Mouse (Mus musculus): Measurements from ENCODE around the gene Robo4. TPM values are rescaled to one million over a fixed set of nuclear protein-coding genes. Genes with fewer than 3 reads are reported as not detected.
A peak's percentile ranks its signal among the peaks of the same experiment; 100 is the strongest.

The Robo4 gene
- polyA plus RNA-seq, 1 experiment: not detected

DNA sequence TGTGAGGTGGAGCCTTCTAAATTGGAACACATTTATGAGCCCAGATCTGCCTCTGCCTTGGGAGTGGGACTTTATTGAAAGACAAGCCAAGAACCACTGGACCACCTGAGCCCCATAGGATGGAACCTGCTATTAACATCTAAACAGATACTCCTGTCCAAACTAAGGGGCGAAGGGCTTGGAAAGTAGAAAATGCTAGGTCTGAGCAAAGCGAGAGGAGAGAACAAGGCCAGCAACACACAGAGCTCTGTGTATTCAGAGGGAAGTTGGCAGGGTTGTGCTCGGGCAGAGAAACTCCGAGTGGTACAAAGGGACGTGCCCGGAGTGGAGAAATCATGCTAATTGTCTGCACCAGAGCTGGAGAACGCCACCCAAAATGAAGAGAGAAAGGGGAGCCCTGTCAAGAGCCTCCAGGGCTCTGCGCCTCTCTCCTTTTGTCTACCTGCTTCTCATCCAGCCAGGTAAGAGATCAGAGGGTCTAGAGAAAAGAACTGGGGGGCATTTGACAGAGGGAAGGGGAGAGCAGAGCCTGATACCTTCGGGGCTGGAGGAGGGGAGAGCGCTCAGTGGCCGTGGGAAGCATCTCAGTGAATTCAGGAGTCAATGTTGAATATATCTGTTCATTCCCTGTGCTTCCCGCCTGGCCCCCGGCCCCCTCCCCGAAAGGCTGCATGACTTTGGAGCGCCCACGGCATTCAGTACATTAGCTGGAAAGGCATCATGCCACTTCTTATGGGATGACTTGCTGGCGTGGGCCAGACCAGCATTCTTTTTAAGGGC, 34.2 kb upstream of the Robo4 start, which contains the start of gene Hepacam:
Gene Hepacam (plus strand): TSS at position 51 of the 780 bp plus-strand sequence.
- H3K4me3 ChIP-seq (ENCODE audit: insufficient read depth, low read length): no peak within 1 kb of the TSS
- no peak for TF ChIP-seq CTCF (IDR thresholded peaks at IDR 0.05; ENCODE audit: borderline replicate concordance, insufficient read depth, low read length)
- TF ChIP-seq POLR2A (IDR thresholded peaks at IDR 0.05; ENCODE audit: low read depth, low read length): no peak
- H3K27ac ChIP-seq (ENCODE audit: insufficient read depth, low read length): no peak within 1 kb of the TSS
- H3K4me1 ChIP-seq (ENCODE audit: control insufficient read depth, insufficient read depth, low read length): peaks cover 2% of the 10 kb centered on the region; the same call in 1 of the 2 replicates

DNA sequence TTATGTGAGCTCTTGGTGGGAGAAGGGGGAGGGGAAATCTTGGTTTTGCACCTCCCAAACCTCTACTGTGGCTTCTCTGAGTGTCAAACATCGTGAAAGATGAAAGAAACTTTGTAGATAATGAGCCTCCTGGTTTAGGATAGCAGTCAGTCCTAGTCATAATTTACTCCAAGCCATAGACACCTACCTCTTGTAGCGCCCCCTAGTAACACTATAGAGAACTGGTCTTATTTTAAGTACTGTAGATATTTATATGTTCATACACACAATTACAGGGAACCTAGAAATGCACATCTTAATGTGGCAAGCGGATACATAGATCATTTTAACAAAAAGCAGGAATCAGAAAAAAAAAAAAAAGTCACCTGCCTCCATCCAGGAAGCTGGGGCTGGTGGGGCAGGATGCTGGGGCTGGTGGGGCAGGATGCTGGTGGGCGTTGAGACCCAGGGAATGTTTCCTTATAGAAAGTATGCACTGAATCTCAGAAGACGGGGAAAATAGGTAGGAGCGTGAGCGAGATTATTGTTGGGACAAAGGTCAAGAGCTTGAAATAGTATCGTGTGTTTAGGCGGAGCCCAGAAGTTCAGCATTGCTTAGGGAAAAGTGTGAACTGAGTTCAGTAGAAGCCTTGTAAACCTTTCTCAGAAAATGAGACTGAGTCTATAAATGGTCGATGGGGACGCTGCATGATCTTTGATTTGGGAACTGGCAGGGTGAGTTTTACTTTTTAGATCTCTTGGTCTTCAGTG, 33.4 kb upstream of the Robo4 start:
- Histone ChIP-seq H3K4me1 (ENCODE audit: control insufficient read depth, insufficient read depth, low read length) (peaks cover 2% of the 10 kb centered on the region; the same call in 1 of the 2 replicates), H3K27ac (ENCODE audit: insufficient read depth, low read length) (no peak overlapping the region), H3K4me3 (ENCODE audit: insufficient read depth, low read length) (no peak overlapping the region)
- TF ChIP-seq CTCF (IDR thresholded peaks at IDR 0.05; ENCODE audit: borderline replicate concordance, insufficient read depth, low read length): no peak

DNA sequence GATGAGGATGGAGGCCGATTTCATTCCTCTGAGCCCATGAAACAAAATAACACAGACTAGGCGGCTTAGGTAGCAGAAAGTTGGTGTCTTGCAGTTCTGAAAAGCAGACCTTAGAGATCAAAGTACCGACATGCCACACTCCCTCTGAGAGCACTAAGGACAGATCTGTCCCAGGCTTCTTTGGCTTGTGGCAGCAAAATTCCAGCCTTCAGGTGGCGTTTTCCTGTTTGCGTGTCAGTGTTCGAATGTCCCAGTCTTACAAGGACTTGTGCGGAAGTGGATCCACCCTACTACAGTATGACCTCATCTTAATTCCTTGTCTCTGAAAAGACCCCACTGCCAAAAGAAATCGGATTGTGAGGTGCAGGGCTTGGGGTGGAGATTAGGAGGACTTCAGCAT, 32.8 kb upstream of the Robo4 start:
- Histone ChIP-seq H3K4me3 (ENCODE audit: insufficient read depth, low read length) (no peak overlapping the region), H3K4me1 (ENCODE audit: control insufficient read depth, insufficient read depth, low read length) (peaks cover 2% of the 10 kb centered on the region; the same call in 1 of the 2 replicates), H3K27ac (ENCODE audit: insufficient read depth, low read length) (no peak overlapping the region)
- no peak for TF ChIP-seq CTCF (IDR thresholded peaks at IDR 0.05; ENCODE audit: borderline replicate concordance, insufficient read depth, low read length)
- no peak for TF ChIP-seq POLR2A (IDR thresholded peaks at IDR 0.05; ENCODE audit: low read depth, low read length)

- Histone ChIP-seq H3K4me3 (ENCODE audit: insufficient read depth, low read length) (no peak overlapping the region), H3K4me1 (ENCODE audit: control insufficient read depth, insufficient read depth, low read length) (no peaks in the 10 kb centered on the region), H3K27ac (ENCODE audit: insufficient read depth, low read length) (no peak overlapping the region)
- TF ChIP-seq POLR2A (IDR thresholded peaks at IDR 0.05; ENCODE audit: low read depth, low read length) (no peak), CTCF (IDR thresholded peaks at IDR 0.05; ENCODE audit: borderline replicate concordance, insufficient read depth, low read length) (no peak)
These were observed 30.4 kb upstream of the Robo4 start for GRCm38 (mm10) chr9:37371232-37371801.

DNA sequence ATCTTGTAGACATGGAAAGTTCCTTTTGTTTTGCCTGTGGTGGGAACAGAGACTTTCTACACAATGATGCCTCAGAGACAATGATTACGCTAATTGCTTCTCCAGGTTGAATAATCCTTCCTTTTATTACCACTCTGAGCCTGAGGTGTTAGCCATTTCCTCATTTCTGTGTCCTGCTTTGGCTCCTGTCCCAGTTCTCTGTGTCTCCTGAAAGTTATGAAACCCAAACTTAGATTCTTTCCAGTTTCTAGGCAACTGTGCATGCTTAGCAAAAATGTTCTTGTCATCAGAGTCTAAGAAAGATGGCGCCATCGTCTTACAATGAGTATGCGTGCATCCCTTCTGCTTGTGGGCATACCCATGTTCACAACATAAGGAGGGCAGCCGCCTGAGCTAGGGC, 26.0 kb upstream of the Robo4 start:
- H3K4me3 ChIP-seq (ENCODE audit: insufficient read depth, low read length): no peak overlapping the region
- TF ChIP-seq CTCF (IDR thresholded peaks at IDR 0.05; ENCODE audit: borderline replicate concordance, insufficient read depth, low read length) (no peak), POLR2A (IDR thresholded peaks at IDR 0.05; ENCODE audit: low read depth, low read length) (no peak)

DNA sequence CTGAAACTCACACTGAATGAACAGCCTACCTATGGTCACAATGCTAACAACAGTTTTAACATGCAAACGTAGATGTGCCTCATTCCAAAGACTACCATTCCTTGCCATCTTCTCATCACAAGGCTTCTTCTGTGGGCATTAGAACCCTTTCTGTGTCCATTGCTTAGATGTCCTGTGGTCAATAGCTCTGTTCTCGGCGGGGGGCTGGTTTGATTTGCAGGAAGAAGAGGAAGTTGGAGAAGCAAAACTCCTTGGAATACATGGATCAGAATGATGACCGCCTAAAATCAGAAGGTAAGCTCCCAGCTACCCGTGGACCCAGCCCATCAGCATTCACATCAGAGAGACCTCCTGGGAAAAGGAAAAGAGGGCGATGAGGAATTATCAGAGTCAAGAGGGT, 18.5 kb upstream of the Robo4 start:
- H3K4me3 ChIP-seq (ENCODE audit: insufficient read depth, low read length): no peak overlapping the region
- TF ChIP-seq POLR2A (IDR thresholded peaks at IDR 0.05; ENCODE audit: low read depth, low read length) (no peak), CTCF (IDR thresholded peaks at IDR 0.05; ENCODE audit: borderline replicate concordance, insufficient read depth, low read length) (no peak)
- H3K27ac ChIP-seq (ENCODE audit: insufficient read depth, low read length): no peak overlapping the region

More for the DNA sequence above, 26.0 kb upstream of the Robo4 start:
- no peak overlapping the region for H3K27ac ChIP-seq (ENCODE audit: insufficient read depth, low read length)
- no peaks in the 10 kb centered on the region for H3K4me1 ChIP-seq (ENCODE audit: control insufficient read depth, insufficient read depth, low read length)

DNA sequence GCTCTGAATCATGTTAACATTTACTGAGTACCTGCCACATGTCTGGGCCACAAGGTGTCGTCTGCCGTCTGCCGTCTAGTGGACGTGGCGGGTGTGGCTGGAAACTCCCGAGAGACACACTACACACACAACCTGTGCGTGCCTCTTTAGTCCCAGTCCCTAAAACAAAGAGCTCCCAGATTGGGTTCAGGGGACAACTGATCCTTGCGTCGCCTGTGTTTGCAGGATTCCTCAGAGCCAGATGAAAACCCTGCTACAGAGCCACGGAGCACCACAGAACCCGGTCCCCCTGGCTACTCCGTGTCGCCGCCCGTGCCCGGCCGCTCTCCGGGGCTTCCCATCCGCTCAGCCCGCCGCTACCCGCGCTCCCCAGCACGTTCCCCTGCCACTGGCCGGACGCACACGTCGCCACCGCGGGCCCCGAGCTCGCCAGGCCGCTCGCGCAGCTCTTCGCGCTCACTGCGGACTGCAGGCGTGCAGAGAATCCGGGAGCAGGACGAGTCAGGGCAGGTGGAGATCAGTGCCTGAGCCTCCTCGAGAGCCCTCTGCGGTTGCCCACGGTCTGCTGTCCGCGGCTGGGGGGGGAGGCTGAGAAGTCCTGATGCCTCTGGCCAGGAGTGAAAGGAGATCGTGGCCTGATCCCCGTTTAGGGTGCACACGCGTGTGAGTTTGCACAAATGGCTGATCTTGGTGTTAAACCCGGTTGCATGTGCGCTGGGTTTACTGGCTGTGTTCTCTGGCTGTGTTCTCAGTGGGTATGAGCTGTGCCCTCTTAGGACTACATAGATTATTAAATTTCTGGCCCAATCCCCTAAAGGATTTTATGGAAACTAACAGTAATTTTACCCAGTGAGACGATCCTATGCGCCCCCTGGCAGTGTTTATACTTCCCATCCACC, 17.2 kb upstream of the Robo4 start:
- H3K27ac ChIP-seq (ENCODE audit: insufficient read depth, low read length): no peak overlapping the region
- H3K4me1 ChIP-seq (ENCODE audit: control insufficient read depth, insufficient read depth, low read length): no peaks in the 10 kb centered on the region
- TF ChIP-seq POLR2A (IDR thresholded peaks at IDR 0.05; ENCODE audit: low read depth, low read length) (no peak), CTCF (IDR thresholded peaks at IDR 0.05; ENCODE audit: borderline replicate concordance, insufficient read depth, low read length) (no peak)
- H3K4me3 ChIP-seq (ENCODE audit: insufficient read depth, low read length): peak overlapping the region; percentile 17

More for the DNA sequence above, 18.5 kb upstream of the Robo4 start:
- no peaks in the 10 kb centered on the region for H3K4me1 ChIP-seq (ENCODE audit: control insufficient read depth, insufficient read depth, low read length)

- Histone ChIP-seq H3K4me1 (ENCODE audit: control insufficient read depth, insufficient read depth, low read length) (no peaks in the 10 kb centered on the region), H3K27ac (ENCODE audit: insufficient read depth, low read length) (no peak overlapping the region), H3K4me3 (ENCODE audit: insufficient read depth, low read length) (no peak overlapping the region)
- TF ChIP-seq POLR2A (IDR thresholded peaks at IDR 0.05; ENCODE audit: low read depth, low read length) (no peak), CTCF (IDR thresholded peaks at IDR 0.05; ENCODE audit: borderline replicate concordance, insufficient read depth, low read length) (no peak)
These were observed 10.8 kb upstream of the Robo4 start for GRCm38 (mm10) chr9:37390891-37391290.

DNA sequence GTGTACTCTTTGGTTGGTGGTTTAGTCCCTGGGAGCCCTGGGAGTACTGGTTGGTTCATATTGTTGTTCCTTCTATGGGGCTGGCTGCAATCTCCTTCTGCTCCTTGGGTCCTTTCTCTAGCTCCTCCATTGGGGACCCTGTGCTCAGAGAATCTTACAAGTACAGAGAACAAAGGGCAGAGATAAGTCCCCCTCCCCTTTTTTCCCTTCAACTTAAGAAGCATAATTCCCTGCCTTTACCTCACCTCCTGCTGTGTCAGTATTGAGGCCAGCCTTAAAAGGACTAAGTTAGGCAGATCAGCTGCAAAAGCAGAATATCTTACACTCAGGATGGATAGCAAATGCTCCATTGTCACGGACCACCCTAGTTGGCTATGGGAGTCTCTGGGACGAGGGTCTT, 9.6 kb upstream of the Robo4 start:
- no peak for TF ChIP-seq POLR2A (IDR thresholded peaks at IDR 0.05; ENCODE audit: low read depth, low read length)
- no peak for TF ChIP-seq CTCF (IDR thresholded peaks at IDR 0.05; ENCODE audit: borderline replicate concordance, insufficient read depth, low read length)
- H3K27ac ChIP-seq (ENCODE audit: insufficient read depth, low read length): no peak overlapping the region
- no peaks in the 10 kb centered on the region for H3K4me1 ChIP-seq (ENCODE audit: control insufficient read depth, insufficient read depth, low read length)
- H3K4me3 ChIP-seq (ENCODE audit: insufficient read depth, low read length): no peak overlapping the region
